11 mouse cellular contexts compared by ENCODE assay signal in the genomic region with DNA sequence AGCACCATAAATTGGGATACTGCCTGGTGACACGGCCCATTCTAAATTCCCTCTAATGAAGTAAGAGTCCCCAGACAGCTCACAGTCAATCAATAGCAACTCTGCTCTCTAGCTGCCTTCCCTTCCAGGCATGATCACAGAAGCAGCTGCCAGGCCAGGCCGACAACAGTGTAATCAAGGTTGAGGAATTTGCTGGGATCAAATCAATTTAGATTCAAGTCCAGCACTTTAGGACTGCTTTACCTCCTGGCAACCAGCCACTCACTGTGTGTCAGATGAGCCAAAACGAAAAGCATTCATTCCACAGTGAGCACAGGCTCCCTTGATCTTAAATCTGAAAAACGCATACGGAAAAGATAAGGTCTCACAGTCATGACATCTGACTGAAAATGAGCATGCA.
DNase-seq lines count a peak whose midpoint lies in the region; ATAC-seq lines count a peak whose summit lies in the region.
"Had no signal": no experiment of that assay in that cellular context is flagged by ENCODE, and none has a peak within 500 bp of the region (broad histone marks: within the 10 kb centered on the region; RNA-seq: fewer than 3 reads in every experiment).

No protein-coding gene starts in this region.

- H3K9me3 ChIP-seq in hindbrain, embryonic 11.5 days (ENCODE audit: control insufficient read depth, low read length) = no peaks in the 10 kb centered on the region
- no peaks in the 10 kb centered on the region for H3K9me3 ChIP-seq in hindbrain, embryonic 10.5 days
- no peaks in the 10 kb centered on the region for H3K9me3 ChIP-seq in heart, embryonic 16.5 days (replicated peaks; ENCODE audit: control insufficient read depth, low read length)
- H3K9me3 ChIP-seq in midbrain, embryonic 14.5 days (ENCODE audit: control insufficient read depth, low read length) = no peaks in the 10 kb centered on the region
- no peaks in the 10 kb centered on the region for H3K9me3 ChIP-seq in intestine, embryonic 16.5 days (ENCODE audit: control insufficient read depth, low read length)
- H3K9me3 ChIP-seq: liver, embryonic 13.5 days; megakaryocyte, embryonic 14.5 days had no signal

- no peak overlapping the region for H3K9ac ChIP-seq in hindbrain, embryonic 11.5 days (ENCODE audit: low read depth, low read length)
- no peak overlapping the region for H3K9ac ChIP-seq in heart, embryonic 16.5 days (ENCODE audit: low read length)
- H3K9ac ChIP-seq in midbrain, embryonic 14.5 days (replicated peaks; ENCODE audit: low read length) = no peak overlapping the region
- no peak overlapping the region for H3K9ac ChIP-seq in intestine, embryonic 16.5 days (ENCODE audit: low read depth, low read length)
- H3K9ac ChIP-seq: liver, embryonic 13.5 days had no signal

- no peaks in the 10 kb centered on the region for H3K36me3 ChIP-seq in hindbrain, embryonic 11.5 days (ENCODE audit: control insufficient read depth, insufficient read depth, low read length)
- H3K36me3 ChIP-seq in hindbrain, embryonic 10.5 days = 0 out of 2 replicates have a peak, but pooled peaks cover 4% of the 10 kb centered on the region
- no peaks in the 10 kb centered on the region; the same call in 1 of the 2 replicates for H3K36me3 ChIP-seq in heart, embryonic 16.5 days (ENCODE audit: control insufficient read depth, insufficient read depth)
- no peaks in the 10 kb centered on the region for H3K36me3 ChIP-seq in midbrain, embryonic 14.5 days (ENCODE audit: control insufficient read depth, insufficient read depth, low read length)
- no peaks in the 10 kb centered on the region for H3K36me3 ChIP-seq in intestine, embryonic 16.5 days (ENCODE audit: control insufficient read depth, insufficient read depth, low read length)

- H3K4me3 ChIP-seq in hindbrain, embryonic 11.5 days (ENCODE audit: low read depth, low read length) = no peak overlapping the region
- no peak overlapping the region for H3K4me3 ChIP-seq in hindbrain, embryonic 10.5 days
- no peak overlapping the region for H3K4me3 ChIP-seq in heart, embryonic 16.5 days (ENCODE audit: low read length)
- H3K4me3 ChIP-seq in midbrain, embryonic 14.5 days (replicated peaks; ENCODE audit: low read depth, low read length) = no peak overlapping the region
- no peak overlapping the region for H3K4me3 ChIP-seq in intestine, embryonic 16.5 days (ENCODE audit: low read length)
- H3K4me3 ChIP-seq: liver, embryonic 13.5 days; megakaryocyte, embryonic 14.5 days had no signal

- H3K4me2 ChIP-seq in hindbrain, embryonic 11.5 days (replicated peaks; ENCODE audit: low read depth, low read length) = no peak overlapping the region
- H3K4me2 ChIP-seq in heart, embryonic 16.5 days (ENCODE audit: low read depth, low read length) = no peak overlapping the region
- no peak overlapping the region for H3K4me2 ChIP-seq in midbrain, embryonic 14.5 days (ENCODE audit: low read length)
- no peak overlapping the region for H3K4me2 ChIP-seq in intestine, embryonic 16.5 days (ENCODE audit: low read depth, low read length)
- H3K4me2 ChIP-seq: liver, embryonic 13.5 days had no signal

- peak; percentile 74 for ATAC-seq in hindbrain, embryonic 11.5 days (ENCODE audit: low FRiP score)
- peak; percentile 70 for ATAC-seq in heart, embryonic 16.5 days (replicated peaks; ENCODE audit: extremely low read depth, insufficient read depth, low FRiP score)
- ATAC-seq in midbrain, embryonic 14.5 days (ENCODE audit: low FRiP score, low TSS enrichment) = peak; percentile 77; the same call in 1 of the 2 replicates
- ATAC-seq in intestine, embryonic 16.5 days = no peak
- ATAC-seq in monocyte, adult 5-6 weeks (replicated peaks; ENCODE audit: insufficient number of reproducible peaks, low FRiP score, low TSS enrichment, poor library complexity, severe bottlenecking) = no peak

- peak; percentile 10 for DNase-seq in adrenal gland, postnatal 14 days
- DNase-seq in adrenal gland, adult (ENCODE audit: inconsistent age in 2 of 2, low spot score in 1 of 2) = no peak
- DNase-seq in hindbrain, embryonic 11.5 days (ENCODE audit: low spot score) = peak; percentile 19
- no peak for DNase-seq in hindbrain, embryonic 10.5 days (ENCODE audit: low spot score)
- DNase-seq in midbrain, embryonic 14.5 days = peak; percentile 77
- DNase-seq: kidney, adult 18-20 months; liver, embryonic 13.5 days had no signal

- no peaks in the 10 kb centered on the region for H3K4me1 ChIP-seq in hindbrain, embryonic 11.5 days (replicated peaks; ENCODE audit: control insufficient read depth, insufficient read depth, low read length)
- no peaks in the 10 kb centered on the region for H3K4me1 ChIP-seq in hindbrain, embryonic 10.5 days (replicated peaks)
- peaks cover 10% of the 10 kb centered on the region for H3K4me1 ChIP-seq in heart, embryonic 16.5 days (ENCODE audit: control insufficient read depth, insufficient read depth, low read length)
- H3K4me1 ChIP-seq in midbrain, embryonic 14.5 days (ENCODE audit: control insufficient read depth, insufficient read depth, low read length) = peaks cover 13% of the 10 kb centered on the region
- no peaks in the 10 kb centered on the region for H3K4me1 ChIP-seq in intestine, embryonic 16.5 days (ENCODE audit: control insufficient read depth, insufficient read depth, low read length)
- H3K4me1 ChIP-seq: liver, embryonic 13.5 days; megakaryocyte, embryonic 14.5 days had no signal

- no peaks in the 10 kb centered on the region for H3K27me3 ChIP-seq in hindbrain, embryonic 11.5 days (ENCODE audit: control insufficient read depth, insufficient read depth, low read length)
- no peaks in the 10 kb centered on the region for H3K27me3 ChIP-seq in hindbrain, embryonic 10.5 days (ENCODE audit: insufficient read depth, poor library complexity, severe bottlenecking)
- H3K27me3 ChIP-seq in heart, embryonic 16.5 days (ENCODE audit: control insufficient read depth, insufficient read depth, low read length) = no peaks in the 10 kb centered on the region
- H3K27me3 ChIP-seq in midbrain, embryonic 14.5 days (ENCODE audit: control insufficient read depth, insufficient read depth, low read length) = no peaks in the 10 kb centered on the region
- no peaks in the 10 kb centered on the region for H3K27me3 ChIP-seq in intestine, embryonic 16.5 days (replicated peaks; ENCODE audit: control insufficient read depth, insufficient read depth, low read length)
- H3K27me3 ChIP-seq: liver, embryonic 13.5 days; megakaryocyte, embryonic 14.5 days had no signal

- no peak overlapping the region for H3K27ac ChIP-seq in hindbrain, embryonic 11.5 days (ENCODE audit: low read depth, low read length)
- H3K27ac ChIP-seq in hindbrain, embryonic 10.5 days = no peak overlapping the region
- peak overlapping the region; percentile 48 for H3K27ac ChIP-seq in heart, embryonic 16.5 days (ENCODE audit: low read length)
- H3K27ac ChIP-seq in midbrain, embryonic 14.5 days (replicated peaks; ENCODE audit: low read depth, low read length) = 0 out of 2 replicates have a peak overlapping the region, but pooled peaks have one; percentile 32
- H3K27ac ChIP-seq in intestine, embryonic 16.5 days (ENCODE audit: low read length) = no peak overlapping the region
- H3K27ac ChIP-seq: liver, embryonic 13.5 days had no signal

- WGBS in hindbrain, embryonic 11.5 days = 70% methylated on average over 5 of the region's 5 CpGs
- WGBS in hindbrain, embryonic 10.5 days = 73% methylated on average over 5 of the region's 5 CpGs
- 30% methylated on average over 5 of the region's 5 CpGs for WGBS in heart, embryonic 16.5 days
- WGBS in midbrain, embryonic 14.5 days = 20% methylated on average over 5 of the region's 5 CpGs
- whole genome bisulfite sequencing in intestine, embryonic 16.5 days = 53% methylated on average over 5 of the region's 5 CpGs

Comparison
In these comparisons a context has a peak if more than half of its experiments do, and no peak if none do; other contexts are left out.
1. DNase-seq: peak in adrenal gland, postnatal 14 days (single experiment), hindbrain, embryonic 11.5 days (single experiment) and midbrain, embryonic 14.5 days (single experiment); none in adrenal gland, adult (0 of 2) and hindbrain, embryonic 10.5 days (single experiment).
2. ATAC-seq: peak in hindbrain, embryonic 11.5 days (single experiment), heart, embryonic 16.5 days (single experiment) and midbrain, embryonic 14.5 days (single experiment); none in intestine, embryonic 16.5 days (single experiment) and monocyte, adult 5-6 weeks (single experiment).
3. H3K27ac ChIP-seq: peak in heart, embryonic 16.5 days (single experiment) and midbrain, embryonic 14.5 days (single experiment); none in hindbrain, embryonic 11.5 days (single experiment), hindbrain, embryonic 10.5 days (single experiment) and intestine, embryonic 16.5 days (single experiment).